In the genomic region with DNA sequence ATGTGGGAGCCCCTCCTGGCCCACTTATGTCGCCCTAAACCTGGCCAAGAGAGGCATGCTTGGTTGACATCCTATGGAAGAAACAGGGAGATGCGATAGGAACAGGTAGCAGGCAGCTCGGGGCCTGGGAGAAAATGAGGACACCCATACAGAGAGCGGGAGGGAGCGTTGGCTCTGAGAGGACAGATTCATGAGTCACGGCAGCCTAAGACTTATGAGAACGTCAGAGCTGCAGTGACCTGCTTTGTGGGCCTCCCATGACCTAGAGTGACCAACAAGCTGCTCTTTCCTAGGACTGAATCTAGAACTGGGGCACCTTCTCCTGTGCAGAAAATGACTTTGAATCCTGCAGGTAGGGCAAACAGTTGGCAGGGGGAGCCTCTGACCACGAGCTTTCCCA, we compare ENCODE assay signal across 19 mouse cellular contexts.
DNase-seq lines count a peak whose midpoint lies in the region; ATAC-seq and TF ChIP-seq lines count a peak whose summit lies in the region.
"Had no signal": no experiment of that assay in that cellular context is flagged by ENCODE, and none has a peak within 500 bp of the region (broad histone marks: within the 10 kb centered on the region; RNA-seq: fewer than 3 reads in every experiment).

No protein-coding gene starts in this region.

- TF ChIP-seq CTCF in layer of hippocampus, adult 2 months (conservative IDR thresholded peaks at IDR 0.05), result no peak

- peaks cover 14% of the 10 kb centered on the region for H3K4me1 ChIP-seq in forebrain, embryonic 14.5 days (ENCODE audit: control insufficient read depth, insufficient read depth, low read length)
- H3K4me1 ChIP-seq in forebrain, embryonic 11.5 days (replicated peaks; ENCODE audit: control insufficient read depth, insufficient read depth, low read length), result peaks cover 5% of the 10 kb centered on the region
- peaks cover 38% of the 10 kb centered on the region for H3K4me1 ChIP-seq in stomach, embryonic 15.5 days

- H3K27ac ChIP-seq in forebrain, embryonic 14.5 days (ENCODE audit: low read depth, low read length), result 0 out of 2 replicates have a peak overlapping the region, but pooled peaks have one; percentile 18
- H3K27ac ChIP-seq in forebrain, embryonic 11.5 days (ENCODE audit: low read depth, low read length), result no peak overlapping the region
- peak overlapping the region; percentile 81 for H3K27ac ChIP-seq in layer of hippocampus, adult 2 months
- H3K27ac ChIP-seq in stomach, embryonic 15.5 days, result 0 out of 2 replicates have a peak overlapping the region, but pooled peaks have one; percentile 0
- H3K27ac ChIP-seq: forebrain, embryonic 10.5 days; kidney, embryonic 15.5 days had no signal

- H3K4me3 ChIP-seq in forebrain, embryonic 14.5 days (ENCODE audit: low read depth, low read length), result no peak overlapping the region
- no peak overlapping the region for H3K4me3 ChIP-seq in forebrain, embryonic 11.5 days (ENCODE audit: low read depth, low read length)
- H3K4me3 ChIP-seq in layer of hippocampus, adult 2 months, result no peak overlapping the region
- H3K4me3 ChIP-seq in stomach, embryonic 15.5 days (replicated peaks), result no peak overlapping the region
- H3K4me3 ChIP-seq: forebrain, embryonic 10.5 days; kidney, embryonic 15.5 days; megakaryocyte, embryonic 14.5 days had no signal

- no peak overlapping the region for H3K9ac ChIP-seq in forebrain, embryonic 14.5 days (ENCODE audit: low read length)
- H3K9ac ChIP-seq in forebrain, embryonic 11.5 days (ENCODE audit: low read length), result no peak overlapping the region
- no peak overlapping the region for H3K9ac ChIP-seq in stomach, embryonic 15.5 days
- H3K9ac ChIP-seq: kidney, embryonic 15.5 days; liver, postnatal 0 days had no signal

- ATAC-seq in forebrain, embryonic 14.5 days, result no peak
- ATAC-seq in forebrain, embryonic 11.5 days (replicated peaks; ENCODE audit: low FRiP score), result no peak
- ATAC-seq in stomach, embryonic 15.5 days (ENCODE audit: insufficient read depth, low FRiP score, low read depth), result no peak
- ATAC-seq: CD4-positive, CD25-positive, alpha-beta regulatory T cell, adult 4 months; hindbrain, embryonic 16.5 days; liver, postnatal 0 days; midbrain, embryonic 16.5 days had no signal

- no peaks in the 10 kb centered on the region for H3K9me3 ChIP-seq in forebrain, embryonic 14.5 days (replicated peaks; ENCODE audit: control insufficient read depth, low read length)
- H3K9me3 ChIP-seq in forebrain, embryonic 11.5 days (ENCODE audit: control insufficient read depth, low read length), result no peaks in the 10 kb centered on the region
- no peaks in the 10 kb centered on the region for H3K9me3 ChIP-seq in stomach, embryonic 15.5 days
- H3K9me3 ChIP-seq: forebrain, embryonic 10.5 days; G1E; kidney, embryonic 15.5 days had no signal

- peak; percentile 60 to 78 for DNase-seq in adrenal gland, adult (ENCODE audit: inconsistent age in 2 of 2, low spot score in 1 of 2)
- no peak for DNase-seq in adrenal gland, adult 18-20 months (ENCODE audit: low spot score in 2 of 2)
- no peak for DNase-seq in forebrain, embryonic 14.5 days (ENCODE audit: low spot score)
- no peak for DNase-seq in forebrain, embryonic 11.5 days (ENCODE audit: low spot score)
- DNase-seq in layer of hippocampus, adult 2 months (ENCODE audit: low spot score in 2 of 2), result no peak
- DNase-seq in layer of hippocampus, postnatal 14 days (ENCODE audit: low spot score in 2 of 2), result no peak
- no peak for DNase-seq in urinary bladder, postnatal 10 days (ENCODE audit: low spot score)
- DNase-seq: heart, postnatal 14 days; liver; liver, postnatal 0 days had no signal

- 89% methylated on average over 8 of the region's 8 CpGs for WGBS in forebrain, embryonic 14.5 days
- WGBS in forebrain, embryonic 11.5 days, result 83% methylated on average over 8 of the region's 8 CpGs
- WGBS in stomach, embryonic 15.5 days, result 76% methylated on average over 8 of the region's 8 CpGs

- no peak overlapping the region for H3K4me2 ChIP-seq in forebrain, embryonic 14.5 days (ENCODE audit: low read length)
- no peak overlapping the region for H3K4me2 ChIP-seq in forebrain, embryonic 11.5 days (ENCODE audit: low read depth, low read length, severe bottlenecking)
- no peak overlapping the region for H3K4me2 ChIP-seq in stomach, embryonic 15.5 days
- H3K4me2 ChIP-seq: heart, embryonic 11.5 days; kidney, embryonic 15.5 days had no signal

- H3K36me3 ChIP-seq in forebrain, embryonic 14.5 days (ENCODE audit: control insufficient read depth, insufficient read depth, low read length), result no peaks in the 10 kb centered on the region
- no peaks in the 10 kb centered on the region for H3K36me3 ChIP-seq in forebrain, embryonic 11.5 days (ENCODE audit: control insufficient read depth, insufficient read depth, low read length)
- no peaks in the 10 kb centered on the region for H3K36me3 ChIP-seq in stomach, embryonic 15.5 days
- H3K36me3 ChIP-seq: forebrain, embryonic 10.5 days; kidney, embryonic 15.5 days had no signal

- H3K27me3 ChIP-seq in forebrain, embryonic 14.5 days (replicated peaks; ENCODE audit: control insufficient read depth, insufficient read depth, low read length), result no peaks in the 10 kb centered on the region
- no peaks in the 10 kb centered on the region for H3K27me3 ChIP-seq in forebrain, embryonic 11.5 days (ENCODE audit: control insufficient read depth, insufficient read depth, low read length)
- no peaks in the 10 kb centered on the region for H3K27me3 ChIP-seq in stomach, embryonic 15.5 days (replicated peaks)
- H3K27me3 ChIP-seq: kidney, embryonic 15.5 days had no signal

Comparison
In these comparisons a context has a peak if more than half of its experiments do, and no peak if none do; other contexts are left out.
1. DNase-seq: peak in adrenal gland, adult (2 of 2); none in adrenal gland, adult 18-20 months (0 of 2), forebrain, embryonic 14.5 days (single experiment), forebrain, embryonic 11.5 days (single experiment), layer of hippocampus, adult 2 months (0 of 2), layer of hippocampus, postnatal 14 days (0 of 2) and urinary bladder, postnatal 10 days (single experiment).